Mouse (Mus musculus) intestine, embryonic 15.5 days (tissue): ENCODE results near the gene Dync1i2. TPM values are rescaled to one million over a fixed set of nuclear protein-coding genes. Genes with fewer than 3 reads are reported as not detected.

Source experiments
- ATAC-seq: fragments of 200-750 bp; cut with Nextera tagmentation; 2 replicates; pipeline ENCODE4 v1.8.0; 2017; ENCODE audit warnings: moderate TSS enrichment, moderate library complexity
- H3K27ac ChIP-seq: fragments of 300-500 bp; sonication (generic); 2 replicates; pipeline ENCODE4 v1.5.1; 2015; ENCODE audit warnings: mild to moderate bottlenecking, inconsistent platforms
- H3K27me3 ChIP-seq: fragments of 300-500 bp; sonication (generic); replicated peaks from 2 replicates; pipeline ENCODE4 v1.6.1; 2015; ENCODE audit warnings: inconsistent platforms
- H3K36me3 ChIP-seq: fragments of 300-500 bp; sonication (generic); 2 replicates; pipeline ENCODE4 v1.6.1; 2015; ENCODE audit warnings: inconsistent platforms
- H3K4me1 ChIP-seq: fragments of 300-500 bp; sonication (generic); replicated peaks from 2 replicates; pipeline ENCODE4 v1.6.1; 2015; ENCODE audit warnings: inconsistent platforms
- H3K4me2 ChIP-seq: fragments of 300-500 bp; sonication (generic); replicated peaks from 2 replicates; pipeline ENCODE4 v1.6.1; 2015; ENCODE audit warnings: mild to moderate bottlenecking, inconsistent platforms
- H3K4me3 ChIP-seq: fragments of 300-500 bp; sonication (generic); replicated peaks from 2 replicates; pipeline ENCODE4 v1.5.1; 2015; ENCODE audit warnings: inconsistent platforms
- H3K9ac ChIP-seq: fragments of 300-500 bp; sonication (generic); 2 replicates; pipeline ENCODE4 v1.6.1; 2015; ENCODE audit warnings: inconsistent platforms
- H3K9me3 ChIP-seq: fragments of 300-500 bp; sonication (generic); 2 replicates; pipeline ENCODE4 v1.6.1; 2016; ENCODE audit warnings: inconsistent platforms
- WGBS: fragments of 180-500 bp; shearing (Covaris S2); methylation state at CpG from one replicate; pipeline ENCODE4 v1.1.7; 2015; 5-methylcytosine and 5-hydroxymethylcytosine counted together
- polyA plus RNA-seq: library from polyadenylated mRNA; unstranded; fragments of >200 nt; fragmentation: Nextera tagmentation; extraction: Ambion mirVana; gene quantifications from 2 replicates; pipeline ENCODE4 v1.2.1, GENCODE M21; 2015

The Dync1i2 gene
- polyA plus RNA-seq, 1 experiment from 2014 or later, result 83.5 TPM

- WGBS, result 67% methylated on average over 10 of the region's 10 CpGs
- ATAC-seq, result no peak
- H3K9ac ChIP-seq, result no peak overlapping the region
Observed at GRCm38 (mm10) chr2:71312067-71312466, 100.6 kb downstream of the Dync1i2 start.

More at GRCm38 (mm10) chr2:71312067-71312466, 100.6 kb downstream of the Dync1i2 start:
- H3K27me3 ChIP-seq, result no peaks in the 10 kb centered on the region
- H3K4me3 ChIP-seq, result no peak overlapping the region
- no peak overlapping the region for H3K27ac ChIP-seq
- H3K4me2 ChIP-seq, result no peak overlapping the region
- H3K4me1 ChIP-seq, result no peaks in the 10 kb centered on the region
- H3K36me3 ChIP-seq, result no peaks in the 10 kb centered on the region
- H3K9me3 ChIP-seq, result no peaks in the 10 kb centered on the region

Other genes with a start within 250 kb of the Dync1i2 start
- gene Dcaf17, start 156.4 kb upstream of the Dync1i2 start, polyA plus RNA-seq, result 38.3 and 43.0 TPM in 2 replicates
- 12.5 and 15.1 TPM in 2 replicates for gene Mettl8, start 156.1 kb upstream of the Dync1i2 start, polyA plus RNA-seq
- gene Cybrd1, start 93.8 kb upstream of the Dync1i2 start, polyA plus RNA-seq, result 6.6 and 6.8 TPM in 2 replicates
- 27.3 and 29.2 TPM in 2 replicates for gene Slc25a12, start 156.0 kb downstream of the Dync1i2 start, polyA plus RNA-seq
- gene Hat1, start 177.3 kb downstream of the Dync1i2 start, polyA plus RNA-seq, result 107 and 125 TPM in 2 replicates
- gene Metap1d, start 241.6 kb downstream of the Dync1i2 start, polyA plus RNA-seq, result 31.9 and 32.9 TPM in 2 replicates